Mouse (Mus musculus): ENCODE data around the gene Afap1.

The Afap1 gene

DNA sequence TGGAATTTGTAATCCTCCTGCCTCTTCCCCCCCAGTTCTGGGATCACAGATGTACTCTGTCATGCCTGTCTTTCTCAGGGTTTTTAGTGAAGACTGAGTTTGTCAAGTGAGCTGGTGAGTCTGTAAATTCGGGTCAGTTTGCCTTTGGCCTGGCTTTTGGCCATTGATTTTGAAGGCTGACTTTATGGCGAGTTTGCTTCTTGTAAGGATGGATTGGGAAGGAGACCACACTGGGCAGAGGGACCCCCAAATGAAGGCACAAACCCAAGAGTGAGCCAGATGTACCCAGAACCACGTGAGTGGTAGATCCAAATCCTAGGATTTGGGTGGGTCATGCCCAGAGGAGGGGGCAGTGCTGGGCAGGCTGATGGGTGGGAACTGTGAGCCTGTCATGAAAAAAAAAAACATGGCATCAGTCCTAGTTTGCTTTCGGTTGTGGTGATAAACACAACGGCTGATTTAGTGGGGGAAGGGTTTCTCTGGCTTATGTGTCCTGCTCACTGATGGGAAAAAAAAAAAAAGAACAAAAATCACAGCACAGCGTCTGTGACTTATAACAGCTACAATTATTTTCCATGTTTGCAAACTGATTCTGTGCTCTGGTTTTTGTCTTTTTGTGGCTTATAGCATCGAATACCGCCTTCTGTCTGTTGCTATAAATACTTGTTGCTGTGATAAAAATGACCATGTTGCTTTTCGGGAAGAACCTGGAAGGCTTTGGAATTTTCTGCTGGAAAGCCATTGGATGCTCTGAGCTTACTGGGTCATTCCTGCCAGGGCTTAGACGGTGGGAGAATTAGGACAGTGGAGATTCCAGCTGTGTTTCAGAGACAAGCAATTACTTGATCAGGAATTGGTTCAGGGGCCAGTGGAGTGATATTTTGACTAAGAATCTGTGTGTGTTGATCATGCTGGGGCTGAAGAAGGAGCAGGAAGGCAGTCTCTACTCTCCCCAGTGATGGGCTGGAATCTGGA is 45.4 kb downstream of the Afap1 start:
- DNase-seq = no peak

GRCm38 (mm10) chr5:35939958-35940357 is 46.8 kb downstream of the Afap1 start:
- no peak for DNase-seq

- DNase-seq = peak in 1 of 2 experiments; percentile 36
These were observed 50.4 kb downstream of the Afap1 start for GRCm38 (mm10) chr5:35943541-35943940.

DNA sequence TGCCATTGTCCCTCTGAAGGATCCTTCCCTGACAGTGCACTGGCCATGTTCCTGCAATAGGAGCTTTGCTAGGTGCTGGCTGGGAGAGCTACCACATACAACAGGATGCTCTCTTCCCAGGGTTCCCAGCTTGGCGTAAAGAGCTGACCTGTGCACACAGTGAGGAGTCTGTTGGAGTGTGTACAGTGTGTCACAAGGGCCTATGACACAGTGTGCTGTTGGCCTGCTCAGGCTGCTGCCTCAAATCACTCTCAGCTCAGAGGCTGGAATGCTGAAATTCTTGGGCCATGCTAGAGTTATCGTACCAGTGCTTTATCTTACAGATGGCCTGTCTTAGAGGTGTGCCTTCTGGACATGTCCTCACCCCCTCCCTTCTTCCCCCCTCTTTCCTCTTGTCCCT is 53.7 kb downstream of the Afap1 start:
- DNase-seq = no peak

GRCm38 (mm10) chr5:35947427-35947826 is 54.3 kb downstream of the Afap1 start:
- DNase-seq = no peak

GRCm38 (mm10) chr5:35948225-35948975 is 55.3 kb downstream of the Afap1 start:
- peak in 1 of 2 experiments; percentile 15 for DNase-seq

DNA sequence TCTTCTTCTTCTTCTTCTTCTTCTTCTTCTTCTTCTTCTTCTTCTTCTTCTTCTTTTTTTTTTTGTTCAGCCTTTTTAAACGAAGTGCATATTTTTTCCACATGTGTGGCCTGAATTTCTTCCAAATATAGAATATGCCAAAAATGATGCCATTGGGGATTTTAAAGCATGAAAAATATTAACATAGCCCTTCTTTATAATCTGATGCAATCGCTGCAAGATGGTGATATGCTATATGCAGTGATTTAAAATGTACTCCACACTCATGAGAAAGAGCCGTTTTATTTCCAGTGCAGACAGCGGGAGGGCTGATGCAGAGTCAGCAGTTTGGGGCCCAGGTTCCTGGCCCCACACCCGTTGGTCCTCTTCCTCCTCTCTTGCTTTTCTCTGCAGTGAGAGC is 55.9 kb downstream of the Afap1 start:
- DNase-seq = no peak

DNA sequence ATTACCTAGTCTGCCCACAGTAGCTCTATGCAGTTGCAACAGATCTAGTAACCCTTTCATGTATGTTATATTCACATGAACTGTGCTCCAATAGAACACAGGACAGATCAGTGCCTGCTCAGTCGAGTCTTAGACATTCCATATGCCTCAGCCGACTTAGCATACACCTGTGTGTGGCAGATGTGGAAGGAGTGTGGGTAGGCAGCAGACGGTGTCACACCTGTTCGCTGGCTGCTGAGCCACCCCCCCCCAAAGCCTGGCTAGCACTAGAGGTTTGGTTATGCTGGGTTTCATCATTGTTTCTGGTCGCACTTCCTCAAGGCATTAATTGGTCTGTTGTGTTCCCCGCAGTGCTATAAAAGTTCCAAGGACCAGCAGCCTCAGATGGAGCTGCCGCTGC is 57.4 kb downstream of the Afap1 start:
- DNase-seq = no peak

- DNase-seq = no peak
These were observed 61.1 kb downstream of the Afap1 start for GRCm38 (mm10) chr5:35954055-35954718.

DNA sequence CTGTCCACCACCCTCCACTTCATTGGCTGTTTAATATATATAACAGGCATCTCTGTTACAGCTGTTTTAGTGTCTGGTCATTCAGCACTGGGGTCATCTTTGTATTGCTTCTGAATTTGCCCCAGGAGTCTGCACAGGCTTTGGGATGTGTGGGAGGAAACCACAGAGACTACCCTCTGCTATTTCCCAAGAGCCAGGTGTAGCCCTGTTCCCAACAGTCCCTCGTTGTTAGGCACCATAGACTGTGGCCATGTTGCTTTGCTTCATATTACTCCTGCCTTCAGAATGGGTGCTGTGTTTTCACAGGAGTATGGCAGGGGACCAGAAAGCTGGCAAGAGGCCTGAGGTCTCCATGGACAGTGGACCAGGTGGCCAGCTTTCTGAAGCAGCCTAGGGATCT is 63.1 kb downstream of the Afap1 start:
- no peak for DNase-seq

GRCm38 (mm10) chr5:35958681-35959080 is 65.6 kb downstream of the Afap1 start:
- no peak for DNase-seq

DNA sequence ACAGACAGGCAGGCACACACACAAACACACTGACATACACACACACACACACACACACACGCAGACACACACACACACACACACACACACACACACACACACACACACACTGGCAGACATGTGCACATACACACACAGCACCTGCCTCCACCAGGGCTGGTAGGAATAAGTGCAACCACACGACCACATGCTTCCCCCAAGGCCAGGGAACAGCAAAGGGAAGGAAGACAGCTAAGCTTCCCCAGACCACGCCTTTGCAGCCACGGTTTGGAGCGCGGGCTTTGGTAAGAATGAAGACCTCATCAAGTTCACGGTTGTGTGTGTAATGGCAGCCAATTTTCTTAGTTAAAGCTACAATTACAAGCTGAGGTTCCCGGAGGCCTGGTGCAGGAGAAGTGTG is 67.0 kb downstream of the Afap1 start:
- no peak for DNase-seq

DNA sequence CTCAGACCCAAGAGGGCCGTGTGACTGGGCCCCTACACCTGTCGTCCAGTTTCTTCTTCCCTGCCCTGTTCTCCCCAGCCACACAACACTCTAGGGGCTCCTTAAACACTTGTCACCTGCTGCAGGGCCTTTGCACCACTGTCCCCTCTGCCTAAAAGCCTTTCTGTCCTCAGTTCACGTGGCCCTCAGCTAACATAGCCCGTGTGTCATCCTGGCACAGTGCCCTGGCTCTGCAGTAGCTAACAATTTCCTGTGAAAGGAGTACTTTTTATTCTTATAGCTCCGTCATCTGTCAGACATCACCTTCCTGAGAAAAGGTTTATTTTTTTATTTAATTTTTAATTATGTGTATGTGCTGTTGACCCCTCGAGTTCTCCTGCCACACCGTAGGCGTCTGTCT is 68.2 kb downstream of the Afap1 start:
- no peak for DNase-seq

DNA sequence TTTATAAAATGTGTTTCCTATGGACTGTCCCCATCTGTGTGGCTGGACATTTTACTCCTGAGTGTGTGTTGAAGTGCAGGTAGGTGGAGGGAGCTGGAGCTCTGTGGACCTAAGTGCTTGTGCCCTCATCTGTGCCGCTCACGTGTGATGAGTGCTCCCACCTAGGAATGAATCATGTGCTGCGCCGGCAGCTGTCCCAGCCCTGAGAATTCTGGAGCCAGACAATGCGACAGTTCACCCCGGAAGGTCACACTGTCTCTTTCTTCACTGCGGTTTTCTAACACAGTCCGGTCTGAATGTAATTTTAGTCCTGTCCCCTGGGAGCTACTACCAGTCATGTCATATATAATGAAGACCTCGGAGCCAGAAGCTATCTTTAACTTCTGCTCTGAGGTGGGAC is 70.5 kb downstream of the Afap1 start:
- DNase-seq = no peak

- DNase-seq = no peak
These were observed 71.9 kb downstream of the Afap1 start for GRCm38 (mm10) chr5:35965036-35965435.

GRCm38 (mm10) chr5:35969857-35970256 is 76.7 kb downstream of the Afap1 start:
- DNase-seq = no peak

- peak in 1 of 2 experiments; percentile 22 for DNase-seq
These were observed 77.4 kb downstream of the Afap1 start for GRCm38 (mm10) chr5:35970380-35971105.

GRCm38 (mm10) chr5:35971841-35972578 is 78.9 kb downstream of the Afap1 start:
- peak in 1 of 2 experiments; percentile 71 for DNase-seq

- DNase-seq = no peak
These were observed 79.6 kb downstream of the Afap1 start for GRCm38 (mm10) chr5:35972739-35973138.

DNA sequence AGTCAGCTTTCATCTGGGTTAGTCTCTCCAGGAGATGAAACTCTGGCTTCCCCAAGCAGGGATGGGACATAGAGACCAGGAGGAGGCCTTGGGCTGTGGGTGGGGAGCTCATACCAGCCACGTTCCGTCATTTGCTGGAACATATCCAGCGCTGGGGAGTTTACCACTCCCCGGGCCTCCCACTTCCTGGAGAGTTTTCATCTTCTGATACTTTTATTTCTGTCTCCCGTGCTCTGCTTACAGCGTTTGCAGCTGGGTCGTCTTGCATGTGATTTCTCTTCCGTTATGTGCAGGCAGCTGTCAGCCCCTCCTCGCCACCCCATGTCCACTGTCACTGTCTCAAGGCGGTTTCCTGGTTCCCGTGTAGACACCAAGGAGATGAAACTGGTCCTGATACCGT is 80.7 kb downstream of the Afap1 start:
- DNase-seq = peak; percentile 65 to 66

DNA sequence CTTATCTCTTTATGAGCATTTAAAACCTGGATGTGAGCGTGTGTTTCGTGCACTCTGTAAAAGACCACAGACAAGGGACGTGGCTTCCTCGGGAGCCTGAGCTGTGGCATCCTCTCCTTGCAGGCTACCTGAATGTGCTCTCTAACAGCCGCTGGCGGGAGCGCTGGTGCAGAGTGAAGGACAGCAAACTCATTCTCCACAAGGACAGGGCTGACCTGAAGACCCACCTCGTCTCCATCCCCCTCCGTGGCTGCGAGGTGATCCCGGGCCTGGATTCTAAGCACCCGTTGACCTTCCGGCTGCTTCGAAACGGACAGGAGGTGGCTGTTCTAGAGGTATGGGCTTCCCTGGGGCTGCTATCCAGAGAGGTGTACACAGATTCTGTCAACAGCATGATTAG is 81.1 kb downstream of the Afap1 start:
- no peak for DNase-seq

DNA sequence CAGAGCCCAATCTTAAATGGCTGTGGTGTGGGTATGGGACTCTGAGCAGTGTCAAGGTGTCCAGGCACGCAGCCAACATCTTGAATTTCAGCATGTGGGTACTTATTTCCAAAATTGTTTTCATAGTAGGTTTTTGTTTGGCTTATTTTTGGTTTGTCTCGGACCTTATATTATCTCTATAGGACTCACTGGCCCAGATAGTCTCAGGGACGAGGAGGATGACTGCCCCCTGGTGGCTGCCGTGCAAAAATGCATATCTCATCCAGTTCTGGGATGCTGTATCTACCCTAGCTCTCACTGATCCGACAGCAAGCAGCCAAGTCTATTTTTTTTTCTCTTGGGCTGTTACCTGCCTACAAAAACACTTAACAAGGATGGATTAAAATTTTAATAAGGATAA is 82.6 kb downstream of the Afap1 start:
- DNase-seq = peak in 1 of 2 experiments; percentile 19
